Mouse (Mus musculus): Measurements from ENCODE around the gene Trrap. TPM values are rescaled to one million over a fixed set of nuclear protein-coding genes. Genes with fewer than 3 reads are reported as not detected.
A peak's percentile ranks its signal among the peaks of the same experiment; 100 is the strongest.
"Not testable (repeated sequence)": the region's sequence is repeated elsewhere in the genome, so short reads cannot be mapped to it uniquely, and the experiment has no call there.

Gene Trrap
- 204 and 207 TPM in 2 replicates for polyA plus RNA-seq (2012; rRNA removed)

DNA sequence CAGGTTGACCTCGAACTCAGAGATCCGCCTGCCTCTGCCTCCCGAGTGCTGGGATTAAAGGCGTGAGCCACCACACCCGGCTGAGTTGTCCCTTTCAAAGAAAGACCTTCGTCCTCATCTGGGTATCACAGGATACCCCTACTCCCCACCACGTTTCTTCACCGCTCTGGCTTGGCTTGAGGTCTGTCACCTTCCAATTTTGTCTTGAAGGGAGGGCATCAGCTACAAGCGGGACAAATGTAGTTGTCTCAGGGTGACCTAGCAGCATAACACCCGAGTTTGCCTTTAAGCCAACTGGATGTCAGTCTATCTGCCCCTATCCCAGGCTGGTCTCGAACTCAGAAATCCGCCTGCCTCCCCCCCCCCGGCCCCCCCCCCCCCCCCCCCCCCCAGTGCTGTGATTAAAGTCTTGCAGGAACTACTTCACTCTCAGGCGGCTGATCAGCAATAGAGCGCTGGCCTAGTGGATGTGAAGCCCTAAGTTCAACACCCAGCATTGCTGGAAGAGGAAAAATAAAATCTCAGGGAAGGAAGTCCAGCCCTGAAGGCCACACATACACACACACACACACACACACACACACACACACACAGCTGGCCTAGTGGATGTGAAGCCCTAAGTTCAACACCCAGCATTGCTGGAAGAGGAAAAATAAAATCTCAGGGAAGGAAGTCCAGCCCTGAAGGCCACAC lies at the start of gene Trrap:
Gene Trrap (plus strand): TSS at position 627 of the 693 bp plus-strand sequence.
- H3K36me3 ChIP-seq (ENCODE audit: control insufficient read depth, insufficient read depth, low read length); H3K4me1 ChIP-seq (replicated peaks; ENCODE audit: control insufficient read depth, insufficient read depth, low read length); H3K27me3 ChIP-seq (ENCODE audit: control insufficient read depth, insufficient read depth, low read length): not testable (repeated sequence)
- H3K27ac ChIP-seq (ENCODE audit: control insufficient read depth, insufficient read depth, low read length), result peak within 1 kb of the TSS; percentile 70
- peak; percentile 4 for DNase-seq
- H3K4me3 ChIP-seq (ENCODE audit: control insufficient read depth, insufficient read depth, low read length), result peak within 1 kb of the TSS; percentile 67
- 89% methylated on average over 13 of the region's 15 CpGs for WGBS

DNA sequence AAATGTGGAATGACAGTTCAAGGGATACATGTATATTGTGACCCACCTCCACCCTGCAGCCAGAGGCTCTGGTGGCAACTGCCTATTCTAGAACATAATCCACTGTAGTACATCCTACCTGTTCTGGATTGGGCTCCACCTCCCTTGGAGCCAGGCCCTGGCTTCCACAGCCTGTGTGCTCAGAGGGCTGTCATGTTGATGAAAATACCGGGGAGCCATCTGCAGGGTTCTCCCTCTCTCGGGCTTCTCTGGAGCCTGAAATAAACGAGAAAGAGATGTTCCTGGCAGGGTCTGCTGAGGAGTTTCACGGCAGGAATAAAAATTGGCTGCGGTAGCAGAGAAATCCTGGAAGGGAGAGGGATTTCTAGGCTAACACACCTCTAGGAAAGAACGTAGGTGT lies 47.8 kb upstream of the Trrap start:
- no peaks in the 10 kb centered on the region for H3K4me1 ChIP-seq (replicated peaks; ENCODE audit: control insufficient read depth, insufficient read depth, low read length)
- no peaks in the 10 kb centered on the region for H3K27me3 ChIP-seq (ENCODE audit: control insufficient read depth, insufficient read depth, low read length)
- no peaks in the 10 kb centered on the region for H3K36me3 ChIP-seq (ENCODE audit: control insufficient read depth, insufficient read depth, low read length)
- no peak overlapping the region for H3K27ac ChIP-seq (ENCODE audit: control insufficient read depth, insufficient read depth, low read length)
- no peak overlapping the region for H3K4me3 ChIP-seq (ENCODE audit: control insufficient read depth, insufficient read depth, low read length)
- TF ChIP-seq POLR2A (IDR thresholded peaks at IDR 0.05; ENCODE audit: control insufficient read depth, extremely low read depth, insufficient read depth, low read length, poor library complexity), result no peak
- no peak for TF ChIP-seq CTCF (IDR thresholded peaks at IDR 0.05; ENCODE audit: borderline replicate concordance, control insufficient read depth, extremely low read depth, insufficient read depth, low read length, poor library complexity)
- DNase-seq, result no peak
- 77% methylated on average over 6 of the region's 6 CpGs for WGBS

DNA sequence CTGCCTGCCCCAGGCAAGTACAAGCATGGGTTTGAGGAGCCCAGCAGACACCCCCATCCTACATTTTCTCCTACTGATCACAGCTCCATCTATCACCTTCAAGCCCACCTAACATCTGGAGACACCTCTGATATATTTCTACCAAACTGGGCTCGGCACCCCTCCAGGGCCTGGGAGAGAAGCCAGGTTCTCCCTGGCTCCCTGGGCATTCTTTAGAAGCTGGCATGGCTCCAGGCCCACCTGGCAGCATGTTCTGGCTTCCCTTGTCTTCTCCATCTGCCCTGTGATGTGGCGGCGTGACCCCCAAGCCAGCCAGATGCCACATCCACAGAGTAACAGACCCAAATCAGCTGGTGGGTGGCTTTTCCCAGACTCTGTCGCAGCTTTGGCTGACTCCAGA lies 47.3 kb upstream of the Trrap start:
- no peaks in the 10 kb centered on the region for H3K36me3 ChIP-seq (ENCODE audit: control insufficient read depth, insufficient read depth, low read length)
- no peaks in the 10 kb centered on the region for H3K27me3 ChIP-seq (ENCODE audit: control insufficient read depth, insufficient read depth, low read length)
- 52% methylated on average over 4 of the region's 4 CpGs for WGBS
- no peak for DNase-seq
- no peaks in the 10 kb centered on the region for H3K4me1 ChIP-seq (replicated peaks; ENCODE audit: control insufficient read depth, insufficient read depth, low read length)
- no peak overlapping the region for H3K27ac ChIP-seq (ENCODE audit: control insufficient read depth, insufficient read depth, low read length)
- TF ChIP-seq POLR2A (IDR thresholded peaks at IDR 0.05; ENCODE audit: control insufficient read depth, extremely low read depth, insufficient read depth, low read length, poor library complexity), result no peak
- TF ChIP-seq CTCF (IDR thresholded peaks at IDR 0.05; ENCODE audit: borderline replicate concordance, control insufficient read depth, extremely low read depth, insufficient read depth, low read length, poor library complexity), result no peak
- H3K4me3 ChIP-seq (ENCODE audit: control insufficient read depth, insufficient read depth, low read length), result no peak overlapping the region

DNA sequence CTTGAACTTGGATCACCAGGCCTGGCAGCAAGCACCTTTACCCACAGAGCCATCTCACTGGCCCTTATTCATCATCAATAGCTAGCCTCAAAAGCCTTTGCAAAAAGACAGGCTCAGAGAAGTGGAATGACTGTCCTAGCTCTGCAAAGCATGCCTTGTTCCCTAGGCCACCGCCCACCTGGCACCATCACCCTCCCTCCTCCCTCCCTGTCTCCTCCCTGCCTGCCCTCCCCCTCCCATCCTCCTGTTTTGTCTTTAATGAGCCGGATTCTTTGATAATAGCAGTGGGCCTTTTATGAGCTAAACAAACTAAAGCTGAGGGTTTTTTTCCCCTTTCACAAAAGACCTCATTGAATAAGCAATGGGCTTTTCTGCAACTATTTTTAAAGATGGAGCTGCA lies 42.6 kb upstream of the Trrap start:
- no peak overlapping the region for H3K27ac ChIP-seq (ENCODE audit: control insufficient read depth, insufficient read depth, low read length)
- no peaks in the 10 kb centered on the region for H3K36me3 ChIP-seq (ENCODE audit: control insufficient read depth, insufficient read depth, low read length)
- DNase-seq, result no peak
- no peak overlapping the region for H3K4me3 ChIP-seq (ENCODE audit: control insufficient read depth, insufficient read depth, low read length)
- 73% methylated on average over 2 of the region's 2 CpGs for WGBS
- H3K4me1 ChIP-seq (replicated peaks; ENCODE audit: control insufficient read depth, insufficient read depth, low read length), result no peaks in the 10 kb centered on the region
- TF ChIP-seq CTCF (IDR thresholded peaks at IDR 0.05; ENCODE audit: borderline replicate concordance, control insufficient read depth, extremely low read depth, insufficient read depth, low read length, poor library complexity), result no peak
- TF ChIP-seq POLR2A (IDR thresholded peaks at IDR 0.05; ENCODE audit: control insufficient read depth, extremely low read depth, insufficient read depth, low read length, poor library complexity), result no peak
- H3K27me3 ChIP-seq (ENCODE audit: control insufficient read depth, insufficient read depth, low read length), result no peaks in the 10 kb centered on the region

DNA sequence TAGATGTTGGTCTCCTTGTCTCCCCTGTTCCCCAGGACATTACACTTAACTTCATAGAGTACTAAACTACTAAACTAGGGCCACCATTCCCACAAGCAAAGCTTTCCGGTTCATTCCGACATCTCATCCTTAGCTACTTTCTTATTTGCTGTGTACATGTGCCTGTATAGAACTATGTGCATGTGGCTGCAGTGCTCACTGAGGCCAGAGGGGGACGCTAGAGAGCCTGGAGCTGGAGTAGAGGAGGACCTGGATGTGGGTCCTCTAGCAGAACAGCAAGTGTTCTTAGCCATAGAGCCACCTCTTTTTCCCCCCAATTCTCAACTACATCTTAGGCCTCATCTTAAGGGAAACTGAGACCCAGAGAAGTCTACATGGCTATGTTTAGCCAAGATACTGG lies 42.0 kb upstream of the Trrap start:
- Histone ChIP-seq H3K27me3 (ENCODE audit: control insufficient read depth, insufficient read depth, low read length) (no peaks in the 10 kb centered on the region), H3K4me3 (ENCODE audit: control insufficient read depth, insufficient read depth, low read length) (no peak overlapping the region), H3K27ac (ENCODE audit: control insufficient read depth, insufficient read depth, low read length) (no peak overlapping the region), H3K4me1 (replicated peaks; ENCODE audit: control insufficient read depth, insufficient read depth, low read length) (no peaks in the 10 kb centered on the region), H3K36me3 (ENCODE audit: control insufficient read depth, insufficient read depth, low read length) (no peaks in the 10 kb centered on the region)
- no peak for TF ChIP-seq CTCF (IDR thresholded peaks at IDR 0.05; ENCODE audit: borderline replicate concordance, control insufficient read depth, extremely low read depth, insufficient read depth, low read length, poor library complexity)
- TF ChIP-seq POLR2A (IDR thresholded peaks at IDR 0.05; ENCODE audit: control insufficient read depth, extremely low read depth, insufficient read depth, low read length, poor library complexity), result no peak
- no peak for DNase-seq
- 82% methylated on average over 3 of the region's 3 CpGs for WGBS

DNA sequence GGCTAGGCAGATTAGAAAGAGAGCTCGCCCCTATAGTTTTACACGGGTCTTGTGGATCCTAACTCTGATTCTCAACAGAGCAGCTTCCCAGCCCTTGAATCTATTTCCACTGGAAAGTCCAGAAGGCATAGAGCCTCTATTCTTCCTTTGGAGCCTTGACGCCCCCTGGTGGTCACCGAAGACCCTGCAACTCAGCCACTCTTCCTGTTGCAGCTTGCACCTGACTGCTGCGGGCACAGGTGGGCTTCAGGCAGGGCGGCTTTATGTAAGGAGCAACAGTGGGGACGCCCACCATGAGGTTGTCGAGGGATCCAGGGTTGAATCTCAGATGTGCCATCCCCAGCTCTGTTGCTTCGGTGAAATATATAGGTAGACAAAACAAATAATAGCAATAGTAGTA lies 40.4 kb upstream of the Trrap start:
- peak; percentile 56 for DNase-seq
- TF ChIP-seq CTCF (IDR thresholded peaks at IDR 0.05; ENCODE audit: borderline replicate concordance, control insufficient read depth, extremely low read depth, insufficient read depth, low read length, poor library complexity) (peak; percentile 60; the same call in 1 of the 2 replicates), POLR2A (IDR thresholded peaks at IDR 0.05; ENCODE audit: control insufficient read depth, extremely low read depth, insufficient read depth, low read length, poor library complexity) (no peak)
- H3K27ac ChIP-seq (ENCODE audit: control insufficient read depth, insufficient read depth, low read length), result no peak overlapping the region
- no peaks in the 10 kb centered on the region for H3K27me3 ChIP-seq (ENCODE audit: control insufficient read depth, insufficient read depth, low read length)
- H3K36me3 ChIP-seq (ENCODE audit: control insufficient read depth, insufficient read depth, low read length), result no peaks in the 10 kb centered on the region
- WGBS, result 12% methylated on average over 9 of the region's 9 CpGs
- H3K4me3 ChIP-seq (ENCODE audit: control insufficient read depth, insufficient read depth, low read length), result no peak overlapping the region
- no peaks in the 10 kb centered on the region for H3K4me1 ChIP-seq (replicated peaks; ENCODE audit: control insufficient read depth, insufficient read depth, low read length)

DNA sequence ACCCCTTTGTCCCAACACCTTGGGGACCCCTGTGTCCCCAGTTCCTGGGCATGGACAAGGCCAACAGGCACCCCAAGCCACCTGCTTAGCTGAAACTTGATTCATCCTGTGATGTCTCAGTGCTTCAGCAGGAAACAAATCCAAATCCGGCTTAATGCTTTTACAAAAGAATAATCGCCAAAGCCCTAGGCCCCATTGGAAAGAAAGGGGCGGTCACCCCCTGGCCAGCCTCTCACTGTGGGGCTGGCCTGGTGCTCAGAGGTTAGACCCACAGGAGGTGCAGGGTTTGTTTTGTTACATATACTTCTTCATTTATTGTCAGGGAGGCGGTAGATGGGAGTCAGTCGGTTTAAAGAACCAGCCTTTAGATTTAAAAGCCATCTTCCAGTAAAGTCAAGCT lies 39.3 kb upstream of the Trrap start:
- H3K4me3 ChIP-seq (ENCODE audit: control insufficient read depth, insufficient read depth, low read length), result no peak overlapping the region
- no peaks in the 10 kb centered on the region for H3K36me3 ChIP-seq (ENCODE audit: control insufficient read depth, insufficient read depth, low read length)
- TF ChIP-seq CTCF (IDR thresholded peaks at IDR 0.05; ENCODE audit: borderline replicate concordance, control insufficient read depth, extremely low read depth, insufficient read depth, low read length, poor library complexity), result no peak
- TF ChIP-seq POLR2A (IDR thresholded peaks at IDR 0.05; ENCODE audit: control insufficient read depth, extremely low read depth, insufficient read depth, low read length, poor library complexity), result no peak
- H3K27me3 ChIP-seq (ENCODE audit: control insufficient read depth, insufficient read depth, low read length), result no peaks in the 10 kb centered on the region
- 64% methylated on average over 5 of the region's 5 CpGs for WGBS
- no peak overlapping the region for H3K27ac ChIP-seq (ENCODE audit: control insufficient read depth, insufficient read depth, low read length)
- no peak for DNase-seq
- no peaks in the 10 kb centered on the region for H3K4me1 ChIP-seq (replicated peaks; ENCODE audit: control insufficient read depth, insufficient read depth, low read length)

All from thymus, adult 2 months (tissue).